Mouse (Mus musculus) spleen, postnatal 10 days (tissue): ENCODE data around the gene Nol6.
A peak's percentile ranks its signal among the peaks of the same experiment; 100 is the strongest.

Source experiments
- DNase-seq, 2 experiments: peaks; one replicate each; pipeline ENCODE4 v3.0.0; 2021 to 2022; ENCODE audit warnings: low spot score in 2 of 2

Nol6 gene

DNA sequence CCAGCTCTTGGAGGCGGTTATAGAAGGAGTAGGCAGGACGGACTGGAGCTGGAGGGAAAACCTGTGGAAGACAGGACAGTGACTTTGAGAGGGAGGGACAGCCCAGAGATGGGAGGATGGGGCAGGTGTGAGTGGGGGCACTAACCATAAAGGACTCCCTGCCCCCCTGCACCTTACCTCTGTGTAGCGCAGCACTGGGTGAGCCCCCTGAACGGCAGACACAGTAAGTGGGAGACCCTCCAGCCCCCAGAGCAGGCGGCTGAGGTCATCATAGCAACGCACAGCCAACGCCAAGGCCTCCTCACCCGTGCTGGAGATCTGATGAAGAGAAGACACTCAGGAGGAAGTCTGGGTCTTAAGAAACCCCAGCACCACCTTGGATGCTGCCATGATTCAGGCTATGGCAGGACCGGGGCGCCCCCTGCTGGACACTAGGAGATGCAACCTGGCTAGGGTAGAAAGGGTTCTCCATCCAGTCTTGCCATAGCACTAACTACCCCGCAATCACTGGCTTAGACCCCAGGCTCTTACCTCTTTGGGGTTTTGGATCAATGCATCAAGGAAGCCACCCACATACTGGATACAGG lies 5.5 kb downstream of the Nol6 start:
- DNase-seq = peak; percentile 69 to 89

DNA sequence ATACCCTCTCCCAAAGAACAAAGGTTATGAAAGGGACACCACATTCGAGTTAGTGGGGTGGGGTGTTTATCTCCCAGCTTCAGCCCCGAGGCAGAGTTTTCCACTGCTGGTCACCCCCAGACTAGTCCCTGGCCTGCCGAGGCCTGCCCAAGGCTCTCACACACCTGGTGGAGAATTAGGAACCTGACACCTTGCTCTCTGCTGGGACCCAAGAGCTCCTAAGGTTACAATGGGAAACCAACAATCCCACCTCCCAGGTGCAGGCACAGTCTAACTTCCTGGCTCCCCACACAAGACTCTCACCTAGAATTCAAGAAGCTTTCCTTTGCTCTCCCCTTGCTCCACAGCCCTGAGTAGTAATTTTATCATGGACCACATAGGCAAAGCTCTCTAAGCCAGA lies 7.4 kb downstream of the Nol6 start:
- no peak for DNase-seq

DNA sequence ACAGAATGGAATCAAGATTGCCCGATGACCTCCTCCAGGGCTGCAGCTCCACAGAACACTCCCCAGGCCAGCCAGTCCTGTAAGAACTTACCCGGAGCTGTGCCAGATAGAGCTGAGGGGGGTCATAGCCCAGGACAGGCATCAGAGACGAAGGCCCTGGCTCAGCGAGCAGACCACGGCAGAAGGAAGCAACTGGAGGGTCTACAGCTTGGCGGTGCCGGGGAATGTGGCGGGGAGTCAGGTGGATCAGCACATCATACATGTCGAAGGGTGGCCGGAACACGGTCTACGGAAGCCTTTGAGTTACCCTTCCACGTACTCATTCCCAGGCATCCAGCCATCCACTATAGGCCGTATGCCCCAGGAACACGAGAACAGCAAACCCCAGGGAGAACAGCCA lies 8.5 kb downstream of the Nol6 start:
- no peak for DNase-seq

DNA sequence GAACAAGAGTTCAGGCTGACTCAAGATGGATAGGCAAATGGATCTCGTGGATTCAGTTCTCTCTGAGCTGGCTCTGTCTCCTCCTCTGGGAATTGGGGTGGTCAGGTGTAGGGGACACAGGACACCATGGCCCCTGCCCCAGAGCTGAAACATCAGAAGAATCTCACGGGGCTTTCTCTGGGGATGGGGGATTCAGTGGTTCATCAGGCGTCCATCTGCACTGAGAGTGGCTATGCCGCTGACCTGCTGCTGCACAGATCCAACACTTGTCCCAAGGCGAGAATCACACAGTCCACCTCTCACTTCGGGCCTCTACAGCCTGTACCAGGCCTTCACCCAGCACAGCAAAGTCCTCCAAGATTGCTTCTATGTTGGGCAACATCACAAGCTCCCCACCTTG lies 9.2 kb downstream of the Nol6 start:
- no peak for DNase-seq

DNA sequence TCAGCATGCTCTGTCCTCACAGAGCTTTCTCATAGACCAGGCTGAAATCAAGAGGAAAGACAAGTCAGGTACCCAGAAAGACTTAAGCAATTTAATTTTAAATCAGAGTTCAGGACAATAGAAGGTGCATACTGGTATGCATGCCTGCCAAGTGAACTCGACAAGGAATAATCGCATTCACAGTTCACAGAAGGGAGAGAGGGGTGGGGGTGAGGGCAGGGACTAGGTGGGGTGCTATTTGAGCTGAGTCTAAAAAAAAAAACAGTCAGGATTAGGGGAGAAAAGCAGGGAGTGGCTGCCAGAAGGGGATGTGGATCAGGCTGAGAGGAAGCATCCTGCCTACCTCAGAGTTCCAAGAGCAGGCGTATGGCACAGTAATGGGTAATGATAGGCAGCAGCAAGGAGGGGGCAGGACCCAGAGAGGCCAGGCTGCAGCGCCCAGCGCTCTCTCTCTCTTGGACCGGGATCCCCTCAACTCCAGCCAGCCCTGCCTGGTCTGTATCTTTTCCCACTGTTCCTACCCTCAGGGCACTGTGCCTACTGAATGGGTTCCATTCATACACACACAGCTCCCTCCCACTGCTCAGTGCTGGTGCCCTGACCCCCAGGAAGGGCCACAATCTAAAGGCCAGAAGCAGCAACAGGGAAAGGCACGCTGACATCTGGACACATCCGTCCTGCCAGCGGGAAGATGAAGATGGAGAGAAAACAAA lies 9.7 kb downstream of the Nol6 start:
- DNase-seq = no peak

DNA sequence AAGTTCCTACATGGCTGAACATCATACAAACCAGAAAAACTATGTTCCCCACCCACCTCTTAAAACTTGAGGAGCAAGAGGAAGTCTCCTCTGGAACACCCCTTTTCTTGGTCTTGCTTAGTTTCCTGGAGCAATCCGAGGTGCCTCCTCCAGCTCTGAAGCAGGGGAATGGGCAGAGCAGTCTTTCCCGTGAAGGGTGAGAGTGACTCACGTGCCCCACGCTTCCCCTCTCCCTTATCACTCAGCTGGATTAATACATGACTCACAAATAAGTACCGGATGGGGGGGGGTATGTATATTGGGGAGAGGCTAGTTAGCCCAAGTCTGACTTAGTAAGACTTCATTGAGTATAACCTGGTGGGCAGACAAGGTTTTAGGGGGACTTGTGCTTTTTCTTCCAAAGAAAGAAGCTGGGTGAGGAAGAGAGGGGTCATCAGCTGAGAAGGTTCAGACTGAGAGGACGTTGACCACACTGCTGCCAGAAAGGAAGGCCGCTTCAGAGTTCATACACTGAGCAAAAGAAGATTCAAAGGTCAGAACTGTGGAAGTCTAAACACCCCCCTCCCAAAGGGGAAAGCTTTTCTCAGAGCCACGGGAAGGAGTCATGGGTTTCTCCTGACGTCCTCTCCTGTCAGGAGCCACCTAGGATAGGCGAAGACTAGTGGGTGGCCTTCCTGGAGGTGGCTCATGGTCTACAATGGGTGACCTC lies 15.4 kb downstream of the Nol6 start:
- no peak for DNase-seq

DNA sequence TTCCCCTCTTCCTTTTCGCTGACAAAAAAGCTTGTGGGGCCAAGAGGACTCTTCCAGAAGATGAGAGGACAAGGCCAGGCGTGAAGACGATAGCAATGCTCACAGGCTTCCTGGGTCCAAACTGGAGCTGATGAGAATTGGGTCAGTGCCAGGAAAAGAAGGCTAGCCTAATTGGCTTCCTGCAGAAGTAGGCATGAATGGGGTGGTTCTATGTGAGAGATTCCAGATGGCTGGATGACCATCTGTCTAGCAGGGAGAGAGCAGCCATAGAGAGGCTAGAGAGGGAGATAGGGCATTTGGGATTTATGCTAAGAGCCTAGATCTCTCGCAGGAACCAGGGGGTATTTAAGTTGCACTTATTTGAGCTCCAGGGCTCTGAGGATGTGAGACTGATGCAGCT lies 16.8 kb downstream of the Nol6 start:
- DNase-seq = no peak

DNA sequence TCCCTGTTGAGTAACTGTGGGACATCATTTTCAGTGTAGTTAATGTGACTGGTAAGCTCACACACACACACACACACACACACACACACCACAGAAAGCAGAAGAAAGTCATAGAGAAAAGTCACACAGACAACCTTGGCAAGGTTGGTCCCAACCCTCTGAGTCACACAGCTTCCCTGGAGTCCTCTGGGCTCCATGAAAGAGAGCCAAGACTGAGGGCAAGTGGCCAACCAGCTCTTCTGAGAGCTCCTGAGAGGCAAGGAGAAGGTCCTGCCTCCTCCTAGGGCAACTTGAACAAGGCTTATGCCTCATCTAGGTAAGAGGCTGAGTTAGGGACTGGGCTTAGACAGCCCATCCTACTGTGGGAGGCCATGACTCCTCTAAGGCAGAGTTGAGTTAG lies 21.4 kb downstream of the Nol6 start:
- DNase-seq = no peak

DNA sequence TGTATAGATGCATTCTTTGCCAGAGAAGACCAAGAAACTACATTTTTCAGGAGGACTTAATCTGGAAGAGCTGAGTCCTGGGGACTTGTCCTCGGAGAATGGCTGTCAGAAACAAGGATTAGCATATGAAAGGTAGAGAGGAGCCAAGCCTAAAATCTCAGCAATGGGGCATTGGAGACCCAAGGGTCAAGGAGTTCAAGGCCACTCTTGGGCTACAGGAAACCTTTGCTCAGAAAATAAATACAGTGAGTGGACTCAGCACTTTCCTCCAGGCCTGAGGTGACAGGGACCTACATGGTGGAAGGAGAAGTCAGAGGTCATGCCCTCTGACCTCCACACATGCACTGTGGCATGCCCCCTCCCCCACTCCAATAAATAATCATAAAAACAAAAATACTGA lies 23.3 kb downstream of the Nol6 start:
- DNase-seq = no peak

DNA sequence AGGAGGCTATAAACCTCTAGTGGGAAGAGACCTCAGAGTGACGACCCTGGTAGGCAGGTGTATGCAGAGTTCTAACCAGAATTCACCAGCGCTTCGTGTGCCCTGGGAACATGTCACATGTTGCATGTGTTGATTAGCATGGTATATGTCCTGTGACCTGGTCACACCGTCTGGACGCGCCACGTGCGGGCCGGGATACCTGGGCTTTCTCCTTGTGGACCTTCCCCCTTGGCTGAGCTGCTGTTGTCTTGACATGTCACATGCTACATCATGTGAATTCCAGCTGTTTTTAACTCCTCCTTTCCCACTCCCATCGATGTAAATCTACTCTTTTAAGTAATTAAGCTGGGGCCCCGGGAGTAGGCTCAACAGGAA lies 25.7 kb downstream of the Nol6 start:
- no peak for DNase-seq

DNA sequence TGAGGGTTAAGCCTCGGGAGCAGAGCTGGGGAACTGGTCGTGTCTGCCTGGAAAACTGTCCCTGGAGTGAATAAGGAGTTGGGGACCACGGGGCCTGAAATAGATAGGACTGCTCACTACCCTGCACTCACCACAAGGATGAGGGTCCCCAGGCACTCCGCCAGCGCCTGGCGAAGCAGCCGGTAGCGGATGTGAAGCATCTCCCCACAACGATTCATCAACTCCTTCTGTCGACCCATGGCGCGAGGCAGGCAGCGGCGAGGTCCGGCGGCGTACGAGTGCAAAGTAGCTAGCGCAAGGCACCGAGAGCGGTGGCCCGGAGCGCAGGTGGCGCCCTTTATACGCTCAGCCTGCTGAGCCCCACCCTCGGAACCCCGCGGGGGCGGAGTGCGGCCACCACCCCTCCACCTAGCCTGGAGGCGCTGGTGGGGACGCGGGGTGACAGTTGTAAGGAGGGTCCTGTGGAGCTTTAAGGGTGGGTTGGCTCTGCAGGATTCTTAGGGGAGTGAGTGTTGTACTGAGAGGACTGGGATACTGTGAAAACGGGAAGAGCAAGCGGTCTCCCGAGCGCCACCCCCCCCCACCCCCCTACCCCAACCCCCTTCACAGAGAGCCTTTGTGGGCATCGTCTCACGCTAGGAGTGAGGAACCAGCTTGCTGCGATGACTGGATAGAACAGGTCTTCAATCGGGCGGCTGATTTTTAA lies 26.2 kb downstream of the Nol6 start, which contains the start of gene Aqp3:
Gene Aqp3 (minus strand): TSS at position 313 of the 706 bp plus-strand sequence.
- peak; percentile 53 to 71 for DNase-seq

DNA sequence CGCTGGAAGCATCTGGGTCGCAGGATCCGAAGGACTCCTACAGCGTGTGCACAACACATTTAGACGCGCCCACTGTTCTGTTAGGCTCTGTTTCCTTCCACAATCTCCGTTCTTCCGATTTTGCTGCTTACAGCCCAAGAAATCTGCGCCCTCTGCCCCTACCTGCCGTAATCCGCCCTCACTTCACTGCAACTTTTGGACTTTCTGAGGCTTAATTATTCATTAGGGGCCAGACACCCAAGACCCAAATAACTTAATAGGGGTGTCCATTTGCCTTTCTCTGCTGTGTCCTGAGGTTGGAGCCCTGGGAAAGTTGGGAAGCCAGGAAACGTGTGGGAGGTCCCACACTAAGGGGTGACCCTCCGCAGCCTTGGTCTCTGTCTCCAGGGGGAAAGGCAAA lies 26.9 kb downstream of the Nol6 start:
- peak in 1 of 2 experiments; percentile 14 for DNase-seq

DNA sequence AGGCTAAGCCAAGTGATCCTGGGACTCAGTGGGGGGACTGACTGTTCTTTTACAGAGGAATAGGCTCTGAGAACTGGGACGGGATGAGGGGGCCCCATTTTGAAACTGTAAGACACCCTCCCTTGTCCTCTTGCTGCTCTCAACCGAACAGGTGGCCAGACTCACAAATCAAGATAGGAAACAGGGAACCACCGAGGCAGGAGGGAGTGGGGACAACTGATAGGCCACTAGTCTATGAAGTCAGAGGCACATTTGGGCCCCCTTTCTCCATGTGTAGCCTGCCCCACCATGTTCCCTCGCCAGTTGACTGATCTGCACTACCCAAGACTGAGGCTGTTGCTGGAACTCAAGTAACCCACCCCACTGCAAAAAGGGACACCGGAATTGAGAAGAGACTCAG lies 27.5 kb downstream of the Nol6 start:
- no peak for DNase-seq

DNA sequence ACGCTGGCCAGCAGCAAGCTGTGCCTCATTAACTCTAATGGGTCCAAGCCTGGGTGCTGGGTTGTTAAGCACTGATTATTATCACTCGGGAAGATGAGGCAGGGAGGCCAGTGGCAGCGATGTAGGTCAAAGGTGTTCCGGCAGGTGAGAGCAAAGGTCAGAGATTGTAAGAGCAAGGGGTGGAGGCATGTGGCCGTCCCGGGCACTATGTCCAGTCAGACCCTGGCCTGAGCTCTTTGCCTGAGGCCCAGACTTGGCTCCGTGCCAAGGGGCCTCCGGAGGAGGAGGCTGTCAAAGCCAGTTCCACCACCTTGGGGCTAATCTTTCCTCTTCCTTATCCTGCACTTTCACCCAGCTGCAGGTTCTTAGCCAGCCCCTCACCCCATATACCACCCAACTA lies 28.1 kb downstream of the Nol6 start:
- DNase-seq = no peak

DNA sequence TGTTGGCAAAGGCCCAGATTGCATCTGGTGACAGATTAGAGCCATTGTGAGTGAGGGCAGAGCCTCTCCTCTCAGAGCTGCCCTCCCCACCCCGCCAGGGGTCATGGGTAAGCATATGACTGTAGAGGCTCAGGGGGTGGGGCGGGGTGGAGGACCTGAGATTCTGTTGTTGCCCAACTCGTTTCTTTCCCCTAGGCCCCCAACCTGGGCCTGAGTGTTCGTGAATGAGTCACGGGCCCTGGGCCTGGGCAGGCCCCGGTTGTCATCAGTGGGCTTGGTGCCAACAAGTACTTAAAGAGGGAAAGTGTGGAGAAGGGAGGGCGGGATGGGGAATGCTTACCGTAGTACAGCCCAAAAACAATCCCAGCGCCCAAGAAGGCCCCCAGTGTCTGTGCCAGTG lies 29.9 kb downstream of the Nol6 start:
- no peak for DNase-seq

DNA sequence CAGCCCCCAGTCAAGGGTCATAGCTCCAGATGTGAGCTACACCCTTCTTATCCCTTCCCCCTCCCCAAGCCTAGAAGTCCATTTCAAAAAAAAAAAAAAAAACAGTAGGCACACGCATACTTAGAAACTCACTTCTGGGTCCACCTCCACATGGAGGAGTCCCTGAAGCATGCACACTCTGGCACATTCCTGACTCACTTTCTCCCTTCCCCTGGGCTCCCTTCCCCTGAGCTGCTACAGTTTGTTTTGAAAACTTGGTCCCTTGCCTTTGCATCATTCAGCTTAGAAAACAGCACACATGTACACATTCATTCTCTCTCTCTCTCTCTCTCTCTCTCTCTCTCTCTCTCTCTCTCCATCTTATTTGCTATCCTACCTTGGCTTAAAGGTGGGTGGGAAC lies 31.3 kb downstream of the Nol6 start:
- DNase-seq = no peak

DNA sequence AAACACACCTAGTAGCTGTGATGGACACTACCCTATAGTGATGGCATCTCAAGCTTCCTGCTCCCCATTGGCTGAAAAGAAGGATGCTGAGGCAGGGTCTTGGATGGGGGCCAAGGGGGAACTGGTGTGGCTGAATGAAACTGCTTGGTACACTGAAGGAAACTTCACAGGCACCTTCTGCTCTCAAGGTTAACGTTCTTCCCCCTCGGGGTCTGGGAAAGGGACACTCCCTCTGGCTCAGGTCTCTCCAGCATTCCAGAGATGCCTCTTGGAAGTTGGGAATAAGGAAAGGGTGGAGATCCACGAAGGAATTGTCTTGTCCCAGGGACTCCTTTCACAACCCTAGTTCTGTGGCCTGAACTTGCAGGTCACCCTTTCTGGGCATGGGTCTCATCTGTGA lies 32.9 kb downstream of the Nol6 start:
- no peak for DNase-seq

DNA sequence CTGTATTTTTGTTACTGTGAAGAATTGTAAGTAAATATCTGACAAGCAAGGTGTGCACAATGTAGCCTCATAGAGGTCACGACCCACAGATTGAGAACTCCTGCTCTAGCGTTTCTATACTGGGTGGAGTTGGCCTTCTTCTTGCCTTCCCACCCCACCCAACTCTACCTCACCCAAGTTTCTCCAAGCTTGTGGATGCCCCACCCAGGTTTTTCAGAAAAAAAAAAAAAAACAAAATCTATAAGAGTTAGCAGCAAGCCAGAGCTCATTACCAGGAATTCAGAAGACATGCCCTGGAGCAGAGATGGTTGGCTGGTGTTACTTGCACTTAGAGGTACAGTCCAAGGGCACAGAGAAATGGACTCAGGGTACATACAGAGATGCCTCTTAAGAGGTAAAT lies 34.5 kb downstream of the Nol6 start:
- no peak for DNase-seq

DNA sequence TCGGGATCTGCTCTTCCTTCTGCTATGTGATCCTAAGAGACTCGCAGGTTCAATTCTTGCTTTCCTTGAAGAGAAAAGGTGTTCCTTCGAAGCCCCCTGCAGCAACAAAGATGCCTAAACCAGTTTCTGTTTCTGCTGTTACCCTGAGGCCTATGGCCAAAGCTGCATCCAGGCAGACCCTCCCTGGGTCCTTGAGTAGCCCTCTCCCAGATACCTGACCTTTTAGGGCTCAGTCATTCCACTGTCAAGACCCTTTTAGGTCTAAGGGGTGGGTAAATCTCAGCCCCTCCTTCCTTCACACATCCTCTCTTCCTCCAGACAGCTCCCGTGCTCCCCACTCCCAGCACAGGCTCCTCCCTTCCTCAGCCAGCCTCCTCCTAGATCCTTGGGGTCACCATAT lies 35.1 kb downstream of the Nol6 start:
- no peak for DNase-seq

DNA sequence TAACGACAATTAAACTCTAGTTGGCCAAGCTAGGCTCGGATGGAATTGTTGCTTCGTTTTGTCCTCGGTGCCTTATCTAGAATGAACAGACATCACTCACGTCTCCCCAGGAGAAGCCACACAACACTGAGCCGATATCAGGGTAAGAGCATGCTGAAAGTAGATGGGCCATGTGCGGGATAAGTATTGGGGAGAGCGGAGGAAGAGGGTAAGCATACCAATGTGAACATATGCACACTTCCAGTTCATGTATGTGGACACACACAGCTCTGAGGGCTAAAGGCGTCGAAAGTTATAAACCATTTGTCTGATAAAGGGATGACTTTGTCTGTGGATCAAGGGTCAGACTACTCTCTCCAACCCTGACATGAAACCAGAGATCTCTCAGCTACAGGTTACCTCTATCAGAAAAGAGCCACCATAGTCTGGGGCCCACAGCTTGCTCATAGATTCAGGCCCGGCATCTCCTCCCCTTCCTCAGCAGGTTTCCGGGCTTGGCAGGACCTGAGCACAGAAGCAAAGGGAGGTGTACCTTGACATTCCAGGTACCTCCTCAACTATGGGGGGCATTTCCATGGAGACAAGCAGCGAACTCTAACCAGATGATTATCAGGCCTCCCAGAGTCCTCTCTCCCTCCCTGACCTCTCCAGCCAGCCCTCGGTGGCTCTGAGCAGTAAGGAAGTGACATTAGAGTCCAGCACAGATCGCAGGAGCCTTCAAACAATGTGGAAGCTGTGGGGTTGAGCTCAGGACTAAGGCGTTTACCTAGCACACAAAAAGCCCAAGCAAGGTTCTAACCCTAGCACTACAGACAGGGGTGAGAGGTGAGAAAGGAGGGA lies 36.6 kb downstream of the Nol6 start:
- DNase-seq = peak; percentile 40 to 52

DNA sequence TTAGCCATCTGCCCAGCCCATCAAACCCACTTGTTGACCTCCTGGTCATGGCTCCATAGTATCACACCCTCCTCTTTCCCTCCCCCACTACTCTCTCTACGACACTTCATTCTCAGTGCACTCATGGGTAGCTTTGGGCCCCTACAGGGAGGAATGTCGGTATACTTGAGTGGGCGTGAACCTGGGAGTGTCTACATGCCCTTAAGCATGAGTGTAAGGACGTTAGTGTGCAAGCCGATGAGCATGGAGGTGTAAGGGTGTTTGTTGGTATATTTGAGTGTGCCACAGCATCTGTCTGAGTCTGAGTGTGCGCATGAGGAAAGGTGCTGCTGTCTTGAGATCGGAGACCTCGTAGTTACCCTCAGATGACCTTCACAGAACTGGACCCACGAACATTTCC lies 37.3 kb downstream of the Nol6 start:
- peak in 1 of 2 experiments; percentile 32 for DNase-seq

DNA sequence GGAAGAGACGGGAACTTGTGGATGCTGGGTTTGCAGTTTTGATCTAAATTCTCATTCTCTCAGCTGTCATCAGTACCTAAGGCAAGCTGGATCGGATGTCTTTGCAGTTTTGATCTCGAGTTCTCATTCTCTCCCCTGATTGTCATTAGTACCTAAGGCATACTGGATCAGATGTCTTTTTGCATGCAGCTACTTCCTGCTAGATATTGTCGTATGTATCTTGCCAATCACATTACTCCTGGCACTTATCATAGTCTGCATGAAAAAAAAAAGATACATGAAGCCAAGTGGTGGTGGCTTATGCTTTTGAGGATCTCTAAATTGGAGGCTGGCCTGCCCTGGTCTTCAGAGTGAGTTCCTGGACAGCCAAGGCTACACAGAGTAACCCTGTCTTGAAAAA lies 39.4 kb downstream of the Nol6 start:
- DNase-seq = no peak
